In genomic region chr11:3602687-3603086, GRCm38 (mm10) we compare ENCODE assay signal across 7 mouse cellular contexts. TPM values are rescaled to one million over a fixed set of nuclear protein-coding genes. Genes with fewer than 3 reads are reported as not detected.
DNase-seq lines count a peak whose midpoint lies in the region; ATAC-seq and TF ChIP-seq lines count a peak whose summit lies in the region.
"Not testable (repeated sequence)": the region's sequence is repeated elsewhere in the genome, so short reads cannot be mapped to it uniquely, and the experiment has no call there.

No protein-coding gene starts in this region.

- not testable (repeated sequence) for TF ChIP-seq POLR2A in heart, adult 2 months (IDR thresholded peaks at IDR 0.05; ENCODE audit: insufficient read depth, low read depth, low read length); kidney, adult 2 months (IDR thresholded peaks at IDR 0.05; ENCODE audit: low read depth, low read length); testis, adult 2 months (IDR thresholded peaks at IDR 0.05; ENCODE audit: control insufficient read depth, low read depth, low read length)

- not testable (repeated sequence) for H3K4me3 ChIP-seq in heart, adult 2 months; kidney, adult 2 months (ENCODE audit: insufficient read depth, low read depth, low read length); liver, embryonic 14.5 days (ENCODE audit: insufficient read depth in 1 of 2, low read depth in 2 of 2, low read length in 2 of 2); testis, adult 2 months (ENCODE audit: control insufficient read depth, low read depth, low read length)

- not testable (repeated sequence) for H3K79me2 ChIP-seq in heart, adult 2 months (replicated peaks; ENCODE audit: control insufficient read depth, insufficient read depth, low read length)

- peak; percentile 38 for DNase-seq in ES-CJ7 (ENCODE audit: low read depth, low spot score)
- DNase-seq in embryo, embryonic 11 days, result peak; percentile 13
- peak; percentile 31 to 45 for DNase-seq in heart, adult 2 months
- peak; percentile 55 for DNase-seq in kidney, adult 2 months
- DNase-seq in liver, embryonic 14.5 days (ENCODE audit: low read depth in 3 of 3, low spot score in 3 of 3), result not testable (repeated sequence)

- H3K36me3 ChIP-seq in heart, adult 2 months (ENCODE audit: control insufficient read depth, insufficient read depth, low read length); kidney, adult 2 months (ENCODE audit: control insufficient read depth, insufficient read depth, low read length); liver, embryonic 14.5 days (replicated peaks; ENCODE audit: control insufficient read depth, insufficient read depth, low read depth); testis, adult 2 months (ENCODE audit: control insufficient read depth, insufficient read depth, low read length): not testable (repeated sequence)

- H3K9ac ChIP-seq in heart, adult 2 months (ENCODE audit: low read depth, low read length); liver, embryonic 14.5 days (replicated peaks): not testable (repeated sequence)

- intact Hi-C loops in heart, adult 2 months (cut with DNase I), result loop anchor here (1.0 to 5.0 kb wide), 2 partner anchors 67 to 130 kb away; no protein-coding TSS in a partner anchor

- not testable (repeated sequence) for H3K4me2 ChIP-seq in liver, embryonic 14.5 days (ENCODE audit: low read depth)

- peak; percentile 54 for TF ChIP-seq CTCF in heart, adult 2 months (IDR thresholded peaks at IDR 0.05)
- peak; percentile 68 for TF ChIP-seq CTCF in kidney, adult 2 months (conservative IDR thresholded peaks at IDR 0.05; ENCODE audit: insufficient read depth, insufficient read length, low read depth, low read length)
- TF ChIP-seq CTCF in liver, embryonic 14.5 days (IDR thresholded peaks at IDR 0.05; ENCODE audit: low read depth), result peak; percentile 61
- peak; percentile 34; the same call in 1 of the 2 replicates for TF ChIP-seq CTCF in testis, adult 2 months (IDR thresholded peaks at IDR 0.05; ENCODE audit: control insufficient read depth, insufficient read depth, insufficient replicate concordance, low read depth, low read length)

- H3K27me3 ChIP-seq in heart, adult 2 months (ENCODE audit: control insufficient read depth, insufficient read depth, low read length); kidney, adult 2 months (replicated peaks; ENCODE audit: control insufficient read depth, insufficient read depth, low read length); liver, embryonic 14.5 days (ENCODE audit: control insufficient read depth, insufficient read depth, low read length); testis, adult 2 months (ENCODE audit: control insufficient read depth, insufficient read depth, low read length): not testable (repeated sequence)

- TF ChIP-seq EP300 in heart, adult 2 months (IDR thresholded peaks at IDR 0.05; ENCODE audit: insufficient read depth, low read depth, low read length), result peak; percentile 66; the same call in 1 of the 2 replicates
- not testable (repeated sequence) for TF ChIP-seq EP300 in liver, embryonic 14.5 days (IDR thresholded peaks at IDR 0.05; ENCODE audit: low read depth)

- not testable (repeated sequence) for H3K9me3 ChIP-seq in liver, embryonic 14.5 days (ENCODE audit: control insufficient read depth, low read length)

- WGBS in heart, adult 2 months, result 40% methylated on average over 2 of the region's 2 CpGs
- 41% methylated on average over 2 of the region's 2 CpGs for WGBS in kidney, adult 2 months
- WGBS in liver, embryonic 14.5 days (ENCODE audit: insufficient replicate concordance), result 51% methylated on average over 2 of the region's 2 CpGs

- H3K27ac ChIP-seq in heart, adult 2 months; kidney, adult 2 months (ENCODE audit: insufficient read depth, low read depth, low read length); liver, embryonic 14.5 days; testis, adult 2 months (ENCODE audit: control insufficient read depth, insufficient read depth, low read depth, low read length): not testable (repeated sequence)

- not testable (repeated sequence) for H3K4me1 ChIP-seq in heart, adult 2 months (ENCODE audit: control insufficient read depth, insufficient read depth, low read length); kidney, adult 2 months (ENCODE audit: control insufficient read depth, insufficient read depth, low read length); liver, embryonic 14.5 days (replicated peaks; ENCODE audit: control insufficient read depth in 2 of 2, insufficient read depth in 2 of 2, low read length in 1 of 2); testis, adult 2 months (ENCODE audit: control insufficient read depth, insufficient read depth, low read length)

- ATAC-seq in liver, embryonic 14.5 days (ENCODE audit: insufficient read depth), result not testable (repeated sequence)
- peak; percentile 55; the same call in 1 of the 2 replicates for ATAC-seq in megakaryocyte progenitor cell, adult 5-6 weeks (replicated peaks; ENCODE audit: poor library complexity)

RNA-seq across cellular contexts. Expression of gene Morc2a, which starts 46.3 kb away (rescaled TPM):
- 10 to 100 TPM; 16.1 to 18.5 TPM for total RNA-seq in heart, adult 2 months (2021)
- polyA plus RNA-seq in heart, adult 2 months (2012; rRNA removed), result 6.6 and 13.4 TPM in 2 replicates
- 8.6 and 9.2 TPM in 2 replicates for polyA plus RNA-seq in kidney, adult 2 months (2012; rRNA removed)
- polyA plus RNA-seq in liver, embryonic 14.5 days (2012; rRNA removed), result 3.9 and 5.6 TPM in 2 replicates
- polyA plus RNA-seq in liver, embryonic 14.5 days (2014; fragmentation: Nextera tagmentation; extraction: Ambion mirVana), result 3.2 and 4.2 TPM in 2 replicates
- 26.4 and 29.5 TPM in 2 replicates for total RNA-seq in megakaryocyte progenitor cell, adult 5-6 weeks (2015)
- total RNA-seq in megakaryocyte progenitor cell, adult 5-6 weeks (2017), result 29.6 and 38.8 TPM in 2 replicates
- 15.5 and 16.0 TPM in 2 replicates for polyA plus RNA-seq in testis, adult 2 months (2012; rRNA removed)
